Mouse (Mus musculus): ENCODE data around the gene Sept1. TPM values are rescaled to one million over a fixed set of nuclear protein-coding genes. Genes with fewer than 3 reads are reported as not detected.

Gene Sept1
- total and polyA plus RNA-seq, 3 experiments = 7.1 to 11.4 (median 10.9) TPM

DNA sequence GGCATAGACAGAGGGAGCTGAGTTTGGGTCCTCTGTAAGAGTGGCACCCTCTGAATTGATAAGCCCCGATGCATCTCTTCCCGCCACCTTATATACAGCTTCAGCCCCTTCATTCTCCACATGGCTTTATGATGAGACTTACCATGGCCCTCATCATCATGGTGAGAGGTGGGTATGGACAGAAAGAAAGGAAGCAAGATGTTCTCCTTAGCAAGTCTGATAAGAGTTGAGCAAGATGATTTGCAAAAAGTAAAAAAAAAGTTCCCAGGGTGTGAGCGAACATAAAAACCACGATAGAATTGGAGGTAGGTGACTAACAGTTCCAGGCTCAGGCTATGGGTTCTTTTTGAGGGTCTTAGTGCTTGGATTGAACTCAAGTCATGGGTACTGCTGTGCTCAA is 14.3 kb downstream of the Sept1 start:
- DNase-seq = no peak

DNA sequence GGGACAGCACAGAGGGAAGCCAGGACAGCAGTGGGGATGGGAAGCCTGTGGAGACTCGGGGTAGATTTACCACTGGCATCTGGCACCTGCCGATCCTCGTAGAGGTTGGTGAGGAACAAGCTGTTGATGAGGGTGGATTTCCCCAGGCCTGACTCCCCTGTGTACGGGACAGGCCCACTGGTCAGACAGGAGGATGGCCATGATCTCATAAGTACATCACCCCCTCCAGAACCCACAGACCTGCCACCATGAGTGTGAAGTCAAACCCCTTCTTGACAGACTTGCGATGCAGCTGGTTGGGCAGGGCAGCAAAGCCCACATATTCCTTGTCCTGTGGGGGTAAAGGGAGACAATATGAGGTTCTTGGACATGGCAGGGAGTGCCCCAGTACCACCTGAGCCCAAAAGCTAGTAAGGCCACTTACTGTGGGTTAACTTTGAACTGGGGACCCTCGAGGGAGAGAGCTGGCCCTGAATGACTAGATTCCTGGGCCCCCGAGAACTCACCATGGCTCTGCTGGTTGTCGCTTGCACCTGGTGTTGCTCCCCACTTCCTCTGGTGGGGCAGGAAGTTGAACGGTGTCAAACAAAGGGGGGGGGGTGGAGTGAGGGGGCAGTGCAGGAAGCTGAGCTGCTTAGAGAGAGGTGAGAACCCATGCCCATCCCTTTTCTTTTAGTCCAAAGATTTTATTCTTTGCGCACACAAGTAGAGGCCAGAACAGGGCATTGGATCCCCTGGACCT is 14.9 kb downstream of the Sept1 start:
- DNase-seq = no peak

DNA sequence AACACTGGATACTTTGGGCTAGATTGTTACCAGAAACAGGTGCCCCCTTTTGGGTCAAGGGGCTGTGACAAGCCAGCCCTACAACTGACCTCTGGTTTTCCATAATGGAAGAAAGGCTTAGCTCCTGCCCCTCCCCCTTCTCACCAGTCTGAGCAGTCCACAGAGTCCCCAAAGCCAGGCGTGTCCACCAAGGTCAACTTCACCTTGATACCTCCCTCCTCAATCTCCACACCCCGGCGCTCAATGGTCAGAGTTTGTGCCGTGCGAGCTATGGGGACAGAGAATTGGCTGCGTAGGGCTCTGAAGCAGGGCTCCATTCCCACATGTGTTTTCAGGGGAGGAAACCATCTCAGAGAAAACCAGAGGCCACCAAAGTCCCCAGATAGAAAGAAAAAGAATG is 15.5 kb downstream of the Sept1 start:
- no peak for DNase-seq

DNA sequence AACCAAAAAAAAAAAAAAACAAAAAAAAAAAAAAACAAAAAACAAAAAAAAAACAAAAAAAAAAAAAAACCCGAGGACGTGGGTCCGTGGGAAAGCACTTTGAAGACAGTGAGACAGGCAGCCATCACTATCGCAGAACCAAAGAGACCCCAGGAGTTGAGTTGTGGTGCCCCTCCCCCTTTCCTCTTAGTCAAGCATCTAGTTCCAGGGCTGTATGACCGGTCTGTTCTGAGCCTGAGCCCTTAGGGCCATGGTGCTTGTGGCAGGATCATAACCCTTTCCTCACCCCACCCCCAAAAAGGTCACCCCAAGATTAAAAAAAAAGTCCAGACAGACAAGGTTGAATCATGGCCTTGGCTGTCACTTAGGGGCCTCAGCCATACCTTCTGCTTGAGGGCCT is 16.6 kb downstream of the Sept1 start:
- no peak for DNase-seq

DNA sequence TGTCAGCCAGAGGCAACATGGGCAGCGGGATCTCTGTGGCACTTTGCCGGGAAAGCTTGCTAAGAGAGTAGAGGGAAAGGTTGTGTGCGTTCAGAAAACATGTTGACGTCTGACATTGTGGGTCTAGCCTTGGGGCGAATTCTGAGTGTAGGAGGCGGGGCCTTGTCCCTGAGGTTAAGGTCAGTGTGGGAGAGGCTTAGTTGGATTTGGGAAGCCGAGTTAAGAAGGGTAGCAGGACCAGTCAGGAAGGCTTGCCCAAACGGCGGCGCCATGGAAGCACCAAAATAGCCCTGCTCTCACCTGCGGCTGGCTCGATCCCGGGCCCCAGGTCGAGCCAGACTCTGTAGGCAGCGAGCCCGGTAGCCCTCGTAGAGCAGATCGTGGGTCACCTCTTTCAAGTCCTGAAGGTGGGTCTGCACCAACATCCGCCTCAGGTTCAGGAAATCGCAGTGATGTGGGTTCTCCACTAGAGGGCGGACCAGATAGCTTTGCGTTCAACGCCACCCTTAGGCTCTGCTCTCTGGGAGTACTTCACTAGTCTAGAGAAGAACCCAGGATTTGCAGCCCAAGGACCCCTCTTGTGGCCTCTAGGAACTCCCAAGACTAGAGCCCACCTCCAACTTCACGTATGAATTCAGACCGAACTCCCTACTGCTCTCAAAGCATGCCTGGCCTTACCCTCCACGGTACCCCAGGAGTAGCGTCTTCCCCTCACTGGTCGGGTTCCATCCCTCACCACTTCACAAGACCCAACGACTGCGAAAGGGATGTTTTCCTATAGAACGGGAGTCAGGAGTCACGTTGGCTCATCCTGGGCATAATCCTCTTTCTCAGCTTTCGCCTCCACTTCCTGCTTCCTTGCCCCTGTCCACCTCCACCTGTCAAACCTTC is 17.7 kb downstream of the Sept1 start:
- DNase-seq = peak; percentile 60

DNA sequence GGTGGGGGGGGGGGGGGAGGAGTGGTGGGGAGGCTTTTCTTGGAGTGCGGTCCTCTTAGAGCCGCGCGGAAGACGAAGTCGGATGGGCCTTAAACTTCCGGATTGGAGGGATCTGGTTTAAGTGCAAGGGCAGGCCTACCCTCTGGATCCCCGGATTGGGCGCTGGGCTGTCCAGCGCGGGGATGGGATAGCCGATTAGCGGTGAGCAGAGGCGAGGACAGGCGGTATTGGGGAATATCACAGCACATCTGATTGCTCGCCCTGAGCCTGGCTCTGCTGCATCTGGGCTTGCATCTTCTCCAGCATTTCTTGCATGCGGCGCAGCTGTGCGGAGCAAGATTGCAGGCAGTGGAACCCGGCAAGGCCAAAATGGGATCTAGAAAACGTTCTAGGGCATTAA is 18.4 kb downstream of the Sept1 start:
- DNase-seq = no peak

DNA sequence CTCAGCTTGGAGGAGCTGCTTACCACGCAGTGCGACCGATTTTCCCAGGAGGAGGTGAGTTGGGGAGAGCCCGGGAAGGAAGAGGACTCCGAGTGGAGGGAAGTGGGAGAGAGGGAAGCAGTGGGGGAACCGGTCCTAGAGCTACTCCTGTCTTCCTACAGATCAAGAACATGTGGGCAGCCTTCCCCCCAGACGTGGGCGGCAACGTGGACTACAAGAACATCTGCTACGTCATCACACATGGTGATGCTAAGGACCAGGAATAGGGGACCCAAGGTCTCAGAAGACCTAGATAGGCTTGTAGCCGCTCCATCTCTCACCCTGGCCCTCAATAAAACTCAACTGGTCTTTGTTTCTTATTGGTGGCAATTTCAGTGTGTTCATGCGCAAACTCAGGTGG is 19.0 kb downstream of the Sept1 start:
- DNase-seq = no peak

DNA sequence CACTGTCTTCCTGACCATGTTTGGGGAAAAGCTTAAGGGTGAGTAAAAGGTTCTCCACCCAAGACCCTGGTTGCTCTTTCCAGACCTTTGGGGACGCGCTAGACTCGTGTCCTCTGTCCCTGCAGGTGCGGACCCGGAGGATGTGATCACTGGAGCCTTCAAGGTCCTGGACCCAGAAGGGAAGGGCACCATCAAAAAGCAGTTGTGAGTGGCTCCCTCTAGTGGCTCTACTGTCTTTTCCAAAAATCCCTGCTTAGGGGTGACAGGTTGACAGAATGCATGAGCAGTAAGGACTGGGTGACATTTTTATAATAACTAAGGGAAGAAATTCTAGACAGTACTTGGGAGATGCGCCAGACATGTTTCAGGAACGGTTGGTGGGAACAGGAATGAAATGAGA is 19.4 kb downstream of the Sept1 start:
- no peak for DNase-seq

DNA sequence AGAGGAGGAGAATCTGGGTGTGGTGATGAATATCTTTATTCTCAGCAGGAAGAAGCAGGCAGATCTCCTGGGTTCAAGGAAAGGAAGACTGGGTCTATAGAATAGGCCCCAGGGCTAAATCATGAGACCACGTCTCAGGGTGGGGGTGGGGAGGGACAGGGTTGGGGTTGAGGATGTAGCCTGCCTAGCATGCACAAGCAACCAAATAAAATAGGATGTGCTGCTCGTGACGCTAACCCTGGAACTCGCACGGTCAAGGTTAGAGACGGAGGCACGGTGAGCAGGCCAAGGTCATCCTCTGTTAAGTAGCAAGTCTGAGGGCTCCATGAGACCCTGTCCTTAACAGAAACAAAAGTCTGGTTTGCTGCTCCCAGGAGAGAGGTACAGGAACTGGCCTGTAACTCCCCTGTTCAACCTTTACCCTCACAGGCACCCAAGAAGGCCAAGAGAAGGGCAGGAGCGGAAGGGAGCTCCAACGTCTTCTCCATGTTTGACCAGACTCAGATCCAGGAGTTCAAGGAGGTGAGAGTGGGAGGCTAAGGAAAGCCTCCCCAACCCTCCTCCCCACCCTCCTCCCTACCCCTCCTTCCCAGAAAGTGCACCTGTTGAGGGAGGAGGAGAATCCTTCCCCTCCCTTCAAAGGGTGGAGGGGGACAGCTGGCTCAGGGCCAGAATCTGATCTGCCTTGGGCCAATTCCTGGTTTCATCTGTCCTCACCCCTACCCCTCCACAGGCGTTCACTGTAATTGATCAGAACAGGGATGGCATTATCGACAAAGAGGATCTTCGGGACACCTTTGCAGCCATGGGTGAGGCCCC is 20.3 kb downstream of the Sept1 start:
- DNase-seq = no peak

DNA sequence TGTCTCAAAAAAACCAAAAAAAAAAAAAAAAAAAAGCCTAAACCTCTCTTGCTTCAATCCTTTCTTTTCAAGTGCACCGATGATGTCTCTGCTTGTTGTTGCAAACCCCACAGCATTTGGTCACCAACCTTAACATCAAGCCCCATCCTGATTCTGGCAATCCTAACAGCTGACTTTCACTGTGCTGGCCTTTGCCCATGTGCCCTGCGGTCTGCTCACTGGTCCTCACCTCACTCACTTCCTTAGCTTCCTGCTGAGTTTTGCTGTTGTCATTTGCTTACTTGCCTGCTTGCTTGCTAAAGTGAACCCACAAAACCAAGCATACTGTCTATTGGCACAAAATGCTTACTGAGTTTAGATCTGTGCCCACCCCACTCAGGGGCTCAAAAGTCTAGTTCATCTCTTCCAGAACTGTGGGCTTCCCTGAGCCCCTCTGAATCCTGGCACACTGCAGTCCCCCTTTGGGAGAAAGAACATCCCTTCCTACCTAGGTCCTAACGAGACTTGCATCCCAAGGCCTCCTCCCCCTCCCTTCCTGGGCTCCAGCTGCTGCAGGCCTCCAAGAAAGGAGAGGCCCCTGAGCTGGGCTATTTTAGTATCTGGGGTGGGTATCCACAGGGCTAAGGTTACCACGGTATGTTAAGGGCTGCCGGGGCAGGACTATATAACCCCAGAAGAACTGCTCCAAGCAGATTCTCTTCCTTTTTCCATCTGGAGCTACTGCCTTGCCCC is 21.8 kb downstream of the Sept1 start:
- DNase-seq = no peak

DNA sequence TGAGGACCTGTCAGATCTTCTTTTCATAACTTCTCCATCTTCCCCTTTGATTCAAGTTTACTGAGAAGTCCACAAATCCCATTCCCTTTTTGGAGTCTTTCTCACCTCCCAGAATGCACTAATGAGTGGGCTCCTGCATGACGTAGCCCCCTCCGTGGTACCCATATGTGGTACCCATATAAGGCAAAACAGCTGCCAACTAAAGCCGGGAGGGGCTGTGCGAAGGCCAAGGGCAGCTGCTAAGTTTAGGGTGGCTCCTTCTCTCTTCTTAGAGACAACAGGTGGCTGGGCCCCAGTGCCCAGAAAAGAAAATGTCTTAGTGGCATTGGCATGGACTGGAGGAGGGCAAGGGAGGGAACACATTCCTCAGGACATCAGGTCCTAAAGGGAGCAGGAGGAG is 22.7 kb downstream of the Sept1 start:
- DNase-seq = no peak

DNA sequence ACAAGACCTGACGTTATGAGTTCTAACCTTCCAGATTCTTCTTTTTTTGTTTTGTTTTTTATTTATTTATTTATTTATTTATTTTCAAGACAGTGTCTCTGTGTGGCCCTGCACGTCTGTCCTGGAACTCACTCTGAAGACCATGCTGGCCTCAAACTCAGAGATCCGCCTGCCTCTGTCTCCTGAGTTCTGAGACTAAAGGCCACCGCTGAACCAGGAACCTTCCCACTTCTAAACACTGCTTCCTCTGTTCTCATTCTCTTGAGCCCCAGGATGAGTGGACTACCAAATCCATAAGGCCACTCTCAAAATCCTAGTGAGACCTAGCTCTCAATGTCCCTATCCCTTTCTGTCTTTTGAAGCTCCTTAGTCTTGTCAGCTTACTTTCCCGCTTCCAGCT is 23.1 kb downstream of the Sept1 start:
- DNase-seq = no peak

DNA sequence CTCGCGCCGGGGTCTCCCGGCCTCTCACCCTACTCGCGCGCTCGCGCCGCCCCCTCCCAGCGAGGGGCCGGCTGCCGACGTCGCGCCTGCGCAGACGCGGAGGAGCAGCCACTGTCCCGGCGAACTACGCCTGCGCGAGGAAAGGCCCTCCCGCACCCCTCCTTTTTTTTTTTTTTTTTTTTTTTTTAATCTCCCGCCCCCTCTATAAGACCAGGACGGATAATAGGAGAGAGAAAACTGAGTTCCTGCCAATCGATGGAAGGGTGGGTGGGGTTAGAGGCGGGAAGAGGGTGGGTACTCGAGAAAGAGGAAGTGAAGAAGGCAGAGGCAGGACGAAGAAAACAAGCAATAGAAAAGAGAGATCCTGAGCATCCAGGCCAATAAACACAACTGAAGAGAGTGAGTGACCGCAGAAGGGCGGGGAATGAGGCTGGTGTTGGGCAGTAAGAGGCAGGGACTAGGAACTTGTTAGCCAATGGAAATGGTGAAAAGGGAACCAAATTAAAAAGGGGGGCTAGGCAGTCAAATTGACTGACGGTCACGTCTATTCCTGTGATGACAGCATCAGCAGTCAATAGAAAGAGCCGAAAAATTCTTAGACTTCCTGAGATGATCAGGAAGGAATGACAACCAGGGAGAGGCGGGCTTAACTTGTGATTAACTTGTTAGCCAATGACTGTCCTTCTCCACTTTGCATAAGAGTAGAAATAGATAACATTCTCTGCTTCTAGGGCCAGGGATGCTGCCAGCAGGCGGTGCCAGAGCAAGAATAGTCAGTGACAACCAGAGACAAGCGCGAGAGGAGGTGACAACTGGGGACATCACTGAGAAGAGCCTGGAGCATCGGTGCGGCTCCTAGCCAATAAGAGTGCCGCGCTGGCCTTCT is 24.1 kb downstream of the Sept1 start, which contains the start of gene Mylpf:
Mylpf (plus strand) TSS at position 338 of the 886 bp plus-strand sequence.
- peak; percentile 95 for DNase-seq

DNA sequence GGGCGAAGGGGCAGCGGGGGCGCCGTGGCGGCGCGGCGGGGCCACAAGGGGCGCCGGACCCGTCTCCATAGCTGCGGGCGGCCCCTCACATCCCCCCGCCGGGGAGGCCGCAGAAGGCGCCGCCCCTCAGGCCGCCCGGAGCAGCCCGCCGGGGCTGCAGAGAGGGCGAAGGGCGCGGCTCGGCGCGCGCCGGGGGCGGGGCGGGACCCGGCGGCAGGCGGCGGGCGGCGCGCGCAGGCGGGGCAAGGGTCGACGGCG is 24.7 kb downstream of the Sept1 start, which contains the start of gene Tbc1d10b:
Tbc1d10b (minus strand) TSS at position 174 of the 258 bp plus-strand sequence.
- no peak for DNase-seq

DNA sequence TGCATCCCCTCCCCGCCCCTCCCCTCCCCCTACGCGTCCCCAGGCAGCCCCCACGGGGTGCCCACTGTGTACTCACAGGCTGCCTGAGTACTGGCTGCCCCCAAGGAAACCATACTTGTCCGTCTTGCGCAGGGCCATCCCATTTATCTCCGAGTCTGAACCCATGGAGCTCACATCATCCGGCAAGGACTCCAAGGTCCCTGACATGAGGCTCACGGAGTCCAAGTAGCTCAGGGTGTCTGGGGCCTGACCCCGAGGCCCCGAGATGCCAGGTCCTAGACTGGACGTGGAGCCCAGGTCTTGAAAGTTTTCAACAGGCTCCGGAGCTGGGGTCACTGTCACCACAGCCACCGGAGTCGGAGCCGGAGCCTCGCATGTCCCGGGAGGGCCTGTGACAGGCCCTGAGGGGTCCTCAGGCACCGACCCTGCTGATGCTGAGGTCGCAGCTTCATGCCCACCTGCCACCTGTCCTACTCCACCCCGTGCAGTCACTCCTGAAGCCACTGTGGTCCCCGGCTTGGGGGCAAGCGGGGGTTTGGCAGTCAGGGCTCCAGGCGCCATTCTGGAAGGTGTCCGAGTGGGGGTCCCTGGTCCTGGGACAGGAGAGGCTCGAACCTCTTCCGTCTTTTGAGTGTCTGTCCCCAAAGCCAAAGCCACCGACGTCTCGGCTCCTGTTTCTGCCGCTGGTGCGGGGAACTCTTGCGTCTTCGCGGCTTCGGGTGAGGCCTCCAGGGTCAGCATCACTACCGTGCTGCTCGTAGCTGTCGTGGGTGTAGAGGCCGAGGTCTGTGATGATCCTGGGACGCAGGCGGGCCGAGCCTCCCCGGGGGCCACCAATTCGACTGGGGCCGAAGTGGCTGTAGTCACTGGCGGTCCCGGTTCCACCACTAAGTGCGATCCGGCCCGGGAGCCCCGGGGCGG is 25.3 kb downstream of the Sept1 start:
- DNase-seq = peak; percentile 47

DNA sequence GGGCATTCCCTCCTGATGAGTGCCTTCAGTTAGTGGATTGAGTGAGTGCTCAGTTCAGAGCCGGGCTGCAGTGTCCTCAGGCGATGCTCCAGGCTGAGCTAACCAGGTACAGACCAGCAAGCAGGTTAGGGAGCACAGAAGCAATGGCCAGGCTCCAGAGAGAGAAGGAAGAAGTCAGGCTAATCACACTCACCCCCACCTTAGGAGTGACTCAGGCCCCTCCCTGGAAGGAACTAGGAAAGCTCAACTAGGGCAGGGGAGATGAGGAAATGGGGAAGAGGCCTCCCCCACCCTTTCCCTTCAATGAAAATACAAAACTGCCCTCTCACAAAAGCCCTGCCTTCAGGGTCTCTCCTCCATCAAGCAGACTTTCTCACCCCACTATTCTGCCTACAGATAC is 26.3 kb downstream of the Sept1 start:
- DNase-seq = no peak

DNA sequence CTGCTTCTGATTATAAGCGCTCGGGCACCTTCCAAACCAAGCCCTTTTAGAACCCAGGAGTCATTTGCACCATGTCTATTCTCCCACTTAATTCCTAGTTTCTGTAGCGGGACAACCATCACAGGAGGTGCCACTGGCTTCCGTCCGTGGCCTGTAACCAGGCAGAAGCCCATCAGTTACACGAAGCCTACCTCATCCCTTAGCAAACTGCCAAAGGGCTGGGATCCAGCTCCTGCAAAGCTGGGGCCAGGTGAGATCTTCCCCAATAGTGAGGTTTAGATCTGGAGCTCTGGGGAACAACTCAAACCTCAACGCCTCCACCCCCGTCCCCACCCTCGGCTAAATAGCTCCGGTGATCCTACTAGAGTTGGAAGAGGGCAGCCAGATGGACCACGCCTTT is 36.4 kb downstream of the Sept1 start:
- no peak for DNase-seq

DNA sequence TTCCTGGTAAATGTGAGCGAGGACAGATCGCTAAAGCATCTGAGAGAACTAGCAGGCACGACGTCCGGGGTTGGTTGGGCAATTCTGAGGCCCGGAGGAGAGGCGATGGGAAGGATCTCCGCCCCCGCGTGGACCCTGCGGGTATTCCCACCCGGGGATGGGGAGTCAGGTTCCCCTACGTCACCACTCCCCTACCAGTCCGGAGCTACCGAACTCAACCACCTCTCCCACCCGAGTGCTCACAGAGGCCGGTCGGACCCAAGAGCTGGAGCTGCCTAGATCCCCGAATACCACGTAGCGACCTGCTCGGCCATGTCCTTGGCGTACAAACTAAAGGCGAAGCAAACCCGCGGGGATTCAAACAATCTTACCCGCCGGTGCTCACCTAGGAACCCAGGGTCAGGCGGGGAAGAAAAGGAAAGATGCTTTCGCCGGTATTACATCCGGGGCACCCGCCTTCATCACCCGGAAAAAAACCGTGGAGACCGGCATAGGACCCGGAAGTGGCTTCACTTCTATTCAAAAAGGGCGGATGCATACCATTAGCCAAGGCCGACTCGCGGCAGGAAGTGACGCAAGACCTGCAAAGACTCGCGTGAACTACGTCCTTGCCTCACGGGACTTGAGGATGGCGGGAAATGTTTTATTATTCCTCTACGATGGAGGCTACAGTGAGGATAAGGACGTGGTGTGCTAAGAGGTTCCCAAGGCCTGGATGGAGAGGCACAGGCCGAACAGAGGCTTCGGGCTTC is 37.2 kb downstream of the Sept1 start, which contains the start of gene Cd2bp2:
Cd2bp2 (minus strand) TSS at position 507 of the 752 bp plus-strand sequence.
- peak; percentile 96 for DNase-seq

DNA sequence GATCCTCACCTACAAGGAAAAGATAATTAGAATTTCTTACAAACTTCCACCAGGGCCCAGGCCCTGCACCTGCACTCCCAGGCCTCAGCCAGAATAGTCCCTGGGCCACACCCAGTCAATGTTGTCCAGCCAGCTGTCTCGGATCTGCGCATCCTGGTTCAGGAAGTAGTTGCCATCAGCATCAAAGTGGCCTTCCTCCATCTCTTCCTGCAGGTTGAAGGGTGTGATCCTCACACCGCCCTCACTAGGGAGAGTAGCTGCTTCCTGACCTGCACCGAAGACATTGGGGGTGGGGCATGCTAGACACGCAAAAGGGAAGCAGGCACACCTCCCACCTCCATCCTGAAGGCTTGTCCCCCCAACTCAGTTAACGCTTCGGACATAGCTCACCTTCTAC is 38.3 kb downstream of the Sept1 start:
- no peak for DNase-seq
